Mouse (Mus musculus) ES-CJ7 (cell line): ENCODE data around the gene Usp30.

Experiments used
- DNase-seq: peaks from one replicate; pipeline ENCODE4 v3.0.0; 2011; ENCODE audit warnings: low read depth, low spot score

Gene Usp30

DNA sequence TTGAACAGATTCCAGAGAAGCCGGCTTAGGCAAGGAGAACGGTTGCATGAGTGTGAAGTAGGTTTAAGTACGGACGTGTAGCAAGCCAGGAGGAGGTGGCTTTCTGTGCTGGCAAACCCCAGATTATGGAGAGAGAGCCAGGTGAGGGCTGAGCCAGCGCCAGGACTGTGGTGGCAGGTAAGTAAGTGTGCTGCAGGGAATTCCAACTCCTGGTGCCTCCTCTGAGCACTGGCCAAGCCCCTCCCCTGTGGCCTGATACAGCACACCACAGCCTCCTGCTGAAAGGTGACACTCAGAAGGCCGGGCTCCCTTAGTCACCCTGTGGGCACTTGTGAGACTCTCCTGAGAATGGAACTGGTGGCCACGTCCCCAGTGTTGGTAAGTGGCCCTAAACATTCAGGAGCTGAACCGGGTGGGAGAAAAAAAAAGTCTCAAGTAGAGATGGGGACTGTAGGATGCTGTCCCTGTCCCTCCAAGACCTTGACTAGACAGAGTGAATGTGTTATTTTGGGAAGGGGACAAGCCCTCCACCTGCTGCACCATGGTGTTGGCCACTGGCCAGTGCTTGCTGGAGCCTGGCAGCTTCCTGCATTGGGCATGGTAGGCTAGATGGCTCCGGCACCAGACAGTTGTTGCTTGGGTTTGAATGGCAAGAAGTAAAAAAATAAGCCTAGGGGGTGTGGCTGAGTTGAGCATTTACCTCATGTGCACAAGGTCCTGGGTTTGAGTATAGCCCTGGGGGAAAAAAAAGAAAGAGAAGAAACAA lies 90.1 kb downstream of the Usp30 start:
- no peak for DNase-seq

DNA sequence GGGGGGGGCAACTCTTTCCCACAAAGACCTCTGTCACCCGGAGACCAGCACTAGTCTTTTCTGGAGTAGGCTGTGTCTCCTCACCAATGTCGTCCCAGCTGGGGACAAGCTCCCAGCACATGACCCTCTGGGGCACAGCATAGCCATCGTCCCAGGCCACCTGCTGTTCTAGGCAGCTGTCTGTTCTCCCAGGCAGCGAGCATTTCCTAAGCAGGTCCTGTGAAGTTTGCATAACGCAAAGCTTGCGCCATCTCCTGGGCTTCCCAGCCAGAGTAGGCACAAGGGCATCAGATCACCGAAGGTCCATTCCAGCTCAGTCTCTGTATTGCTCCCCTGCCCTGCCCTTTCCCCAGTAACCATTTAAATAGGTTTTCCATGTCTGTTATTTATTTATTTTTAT lies 92.0 kb downstream of the Usp30 start:
- no peak for DNase-seq

DNA sequence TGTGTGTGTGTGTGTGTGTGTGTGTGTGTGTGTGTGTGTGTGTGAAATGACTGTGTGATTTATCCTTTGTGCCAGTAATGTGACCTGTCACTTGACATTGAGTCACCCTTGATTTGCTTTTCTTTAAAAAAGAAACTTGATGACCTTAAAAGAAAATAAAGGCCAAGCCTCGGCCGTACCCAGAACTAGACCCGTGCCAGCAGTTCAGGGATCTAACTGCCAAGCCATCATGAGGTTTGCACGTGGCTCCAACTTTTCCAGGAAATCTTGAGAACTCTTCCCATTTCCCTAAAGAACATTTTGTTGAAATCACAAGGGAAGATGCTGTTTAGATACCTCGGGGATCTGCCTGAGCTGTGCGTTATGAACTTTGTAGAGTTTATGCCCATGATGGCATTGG lies 96.2 kb downstream of the Usp30 start:
- no peak for DNase-seq

DNA sequence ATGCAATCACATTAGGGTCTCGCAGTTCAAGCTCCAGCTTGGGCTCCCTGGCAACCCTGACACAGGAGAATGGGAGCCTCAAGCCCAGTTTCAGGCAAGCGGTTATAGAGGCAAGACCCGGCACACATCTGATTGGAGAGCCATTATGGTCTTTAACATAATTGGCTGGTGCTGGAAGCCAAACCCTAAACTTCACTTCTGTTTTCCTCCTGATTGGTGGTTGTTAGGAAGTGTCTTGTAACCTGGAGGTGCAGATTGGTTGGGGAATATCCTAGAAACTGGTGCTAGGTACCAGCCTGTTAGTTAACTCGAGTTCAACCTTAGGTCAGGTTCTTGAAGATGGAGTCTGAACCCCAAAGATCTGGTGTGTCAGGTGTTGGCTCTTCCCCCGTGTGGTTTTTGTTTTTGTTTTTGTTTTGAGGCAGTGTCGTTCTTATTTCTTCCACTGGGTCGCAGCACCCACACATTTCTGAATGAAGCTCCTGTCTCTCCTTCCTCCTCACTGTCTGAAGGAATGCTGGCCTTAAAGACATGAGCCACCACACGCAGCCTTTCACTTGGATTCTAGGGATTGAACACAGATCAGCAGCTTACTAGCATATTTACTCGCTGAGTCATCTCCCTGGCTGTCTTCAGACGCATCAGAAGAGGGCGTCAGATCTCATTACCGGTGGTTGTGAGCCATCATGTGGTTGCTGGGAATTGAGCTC lies 97.0 kb downstream of the Usp30 start:
- DNase-seq, result peak; percentile 75

DNA sequence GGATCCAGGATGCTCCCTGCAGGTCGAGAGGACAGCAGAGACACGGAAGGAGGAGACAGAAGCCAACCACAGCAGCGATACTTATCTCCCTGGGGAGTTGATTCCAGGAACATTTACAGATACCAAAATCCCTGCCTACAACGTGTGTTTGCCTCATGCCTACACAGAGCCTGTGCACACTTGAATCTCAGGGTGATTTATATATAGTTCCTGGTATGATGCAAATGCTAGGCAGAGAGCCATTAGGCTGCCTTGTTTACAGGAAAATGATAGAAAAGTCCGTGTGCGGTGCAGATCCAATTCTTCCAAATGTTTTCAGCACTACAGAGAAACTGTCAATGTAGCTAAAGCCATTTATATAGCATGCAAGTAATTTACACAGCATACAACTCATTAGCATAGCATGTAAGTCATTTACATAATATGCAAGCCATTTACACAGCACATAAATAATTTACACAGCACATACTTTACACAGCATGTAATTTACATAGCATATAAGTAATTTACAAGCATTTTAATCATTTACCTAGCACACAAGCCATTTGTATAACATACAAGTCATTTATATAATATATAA lies 97.9 kb downstream of the Usp30 start:
- DNase-seq, result no peak

DNA sequence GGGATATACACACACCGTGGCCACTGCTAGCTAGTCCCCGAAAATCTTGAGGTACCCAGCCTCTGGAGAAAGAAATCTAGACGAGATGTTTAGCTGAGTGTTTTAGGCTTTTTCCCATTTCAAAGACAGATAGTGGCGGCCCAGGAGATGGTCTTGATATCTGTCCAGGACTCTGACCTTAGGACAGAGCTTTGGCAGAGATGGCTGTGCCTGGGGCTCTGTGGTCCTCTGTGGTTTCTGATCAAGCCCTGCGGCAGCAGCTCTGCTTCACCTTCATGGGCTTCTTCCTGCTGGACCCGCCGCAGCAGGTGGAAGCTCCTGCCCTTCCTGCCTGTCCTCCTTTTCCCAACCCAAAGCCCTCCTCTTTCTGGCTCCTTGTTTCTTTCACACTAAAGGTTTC lies 105.1 kb downstream of the Usp30 start:
- DNase-seq, result no peak

DNA sequence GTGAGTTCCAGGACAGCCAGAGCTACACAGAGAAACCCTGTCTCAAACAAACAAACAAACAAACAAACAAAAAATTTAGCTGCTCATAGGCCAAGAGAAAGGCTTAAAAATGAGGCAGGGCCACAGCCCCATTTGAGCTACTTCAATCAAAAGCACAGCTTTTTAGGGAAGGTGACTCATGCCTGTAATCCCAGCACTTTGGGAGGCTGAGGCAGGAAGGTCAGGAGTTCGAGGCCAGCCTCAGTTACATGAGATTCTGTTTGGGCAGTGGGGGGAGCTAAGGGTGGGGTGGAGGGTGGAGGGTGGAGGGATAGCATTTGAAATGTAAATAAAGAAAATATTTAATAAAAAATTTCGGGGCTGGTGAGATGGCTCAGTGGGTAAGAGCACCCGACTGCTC lies 107.7 kb downstream of the Usp30 start:
- no peak for DNase-seq

DNA sequence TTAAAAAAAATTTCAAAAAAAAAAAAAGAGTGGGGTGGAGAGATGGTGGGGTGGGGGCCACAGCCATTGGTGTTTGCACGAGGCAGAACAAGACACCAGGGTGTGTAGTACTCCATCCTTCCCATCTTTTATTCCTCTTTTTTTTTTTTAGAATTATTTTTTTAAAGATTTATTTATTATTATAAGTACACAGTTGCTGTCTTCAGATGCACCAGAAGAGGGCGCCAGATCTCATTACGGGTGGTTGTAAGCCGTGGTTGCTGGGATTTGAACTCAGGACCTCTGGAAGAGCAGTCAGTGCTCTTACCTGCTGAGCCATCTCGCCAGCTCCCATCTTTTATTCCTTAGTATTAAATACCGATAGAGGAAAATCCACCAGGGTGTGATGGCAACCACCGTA lies 108.2 kb downstream of the Usp30 start:
- no peak for DNase-seq

DNA sequence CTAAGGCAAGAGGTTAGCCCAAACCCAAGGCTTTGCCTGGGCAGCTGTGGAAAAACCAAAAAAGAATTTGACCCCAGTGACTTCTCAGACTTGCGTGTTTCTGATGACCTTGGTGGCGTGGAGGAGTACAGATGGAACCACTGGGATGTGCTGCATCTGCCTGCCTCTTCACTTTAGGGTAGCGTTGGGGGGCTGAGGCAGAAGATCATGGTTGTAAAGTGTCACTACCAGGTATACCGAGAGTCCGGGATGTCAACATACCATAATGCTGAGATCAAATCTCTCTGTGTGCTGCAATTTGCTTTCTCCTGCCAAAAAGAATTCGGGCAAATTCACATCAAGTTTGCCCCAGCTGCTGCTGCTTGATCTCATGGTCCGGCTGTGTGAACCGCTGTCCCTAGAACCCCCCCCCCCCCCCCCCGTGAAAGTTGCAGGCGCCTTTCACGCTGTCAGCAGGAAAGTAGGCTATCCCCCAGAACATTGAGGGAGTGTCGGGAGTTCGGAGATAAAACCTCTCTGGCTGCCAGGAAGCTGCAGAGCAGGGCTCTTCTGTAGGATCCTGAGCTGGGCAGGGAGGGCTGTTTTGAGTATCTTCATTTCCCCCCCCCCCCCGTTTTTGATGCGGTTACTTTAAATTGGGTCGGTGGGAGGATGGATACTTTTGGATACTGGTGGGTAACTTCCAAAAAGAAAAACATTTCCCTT lies 108.8 kb downstream of the Usp30 start:
- no peak for DNase-seq
